Mouse (Mus musculus) liver, adult 2 months (tissue): ENCODE data around the gene Galk2. TPM values are rescaled to one million over a fixed set of nuclear protein-coding genes. Genes with fewer than 3 reads are reported as not detected.

ENCODE experiments used
- DNase-seq: peaks from one replicate; pipeline ENCODE4 v3.0.0-alpha.2; 2011; ENCODE audit warnings: low read depth, low spot score; ENCODE audit errors: extremely low read depth
- H3K27ac ChIP-seq: fragments of 200-500 bp; replicated peaks from 2 replicates; pipeline ENCODE4 v1.5.1; 2012; ENCODE audit warnings: low read depth, mild to moderate bottlenecking, control low read depth, inconsistent platforms, low read length; ENCODE audit not compliant: insufficient read depth
- H3K27me3 ChIP-seq: fragments of 200-500 bp; 2 replicates; pipeline ENCODE4 v1.6.1; 2012; ENCODE audit warnings: mild to moderate bottlenecking, moderate library complexity, low read length, inconsistent platforms; ENCODE audit not compliant: control insufficient read depth, insufficient read depth
- H3K36me3 ChIP-seq: fragments of 200-500 bp; 2 replicates; pipeline ENCODE4 v1.6.1; 2012; ENCODE audit warnings: low read length, inconsistent platforms; ENCODE audit not compliant: control insufficient read depth, insufficient read depth
- H3K4me1 ChIP-seq: fragments of 200-500 bp; 2 replicates; pipeline ENCODE4 v1.6.1; 2011; ENCODE audit warnings: low read length; ENCODE audit not compliant: control insufficient read depth, insufficient read depth
- H3K4me3 ChIP-seq: fragments of 200-500 bp; 2 replicates; pipeline ENCODE4 v1.5.1; 2011; ENCODE audit warnings: low read depth, mild to moderate bottlenecking, control low read depth, low read length, moderate library complexity; ENCODE audit not compliant: insufficient read depth
- H3K79me2 ChIP-seq: fragments of 200-500 bp; 2 replicates; pipeline ENCODE4 v1.6.1; 2012; ENCODE audit warnings: inconsistent platforms, mild to moderate bottlenecking, low read length, moderate library complexity; ENCODE audit not compliant: control insufficient read depth, insufficient read depth
- H3K9ac ChIP-seq: fragments of 200-500 bp; 2 replicates; pipeline ENCODE4 v1.6.1; 2012; ENCODE audit warnings: low read depth, mild to moderate bottlenecking, control low read depth, inconsistent platforms, low read length
- CTCF ChIP-seq: fragments of 200-500 bp; IDR thresholded peaks from 2 replicates; pipeline ENCODE4 v1.5.1; 2011; ENCODE audit warnings: low read depth, low read length, control low read depth
- POLR2A ChIP-seq: fragments of 200-500 bp; IDR thresholded peaks from 2 replicates; pipeline ENCODE4 v1.6.1; 2011; ENCODE audit warnings: low read length, control low read depth; ENCODE audit not compliant: insufficient read depth; ENCODE audit errors: extremely low read depth
- WGBS: fragments of 180-500 bp; shearing (Covaris S2); methylation state at CpG from one replicate; pipeline ENCODE4 v1.1.7; 2018; 5-methylcytosine and 5-hydroxymethylcytosine counted together
- polyA plus RNA-seq: library from polyadenylated mRNA; depleted of rRNA; stranded (reverse); fragments of >200 nt; gene quantifications from 2 replicates; pipeline ENCODE4 v1.2.3, GENCODE M21; 2012
- total RNA-seq: library from RNA; depleted of rRNA; stranded (reverse); fragments of >200 nt; gene quantifications from 2 replicates; pipeline ENCODE4 v1.2.3, GENCODE M21; 2014

Gene Galk2
- total and polyA plus RNA-seq, 2 experiments = 11.8 to 30.4 TPM

DNA sequence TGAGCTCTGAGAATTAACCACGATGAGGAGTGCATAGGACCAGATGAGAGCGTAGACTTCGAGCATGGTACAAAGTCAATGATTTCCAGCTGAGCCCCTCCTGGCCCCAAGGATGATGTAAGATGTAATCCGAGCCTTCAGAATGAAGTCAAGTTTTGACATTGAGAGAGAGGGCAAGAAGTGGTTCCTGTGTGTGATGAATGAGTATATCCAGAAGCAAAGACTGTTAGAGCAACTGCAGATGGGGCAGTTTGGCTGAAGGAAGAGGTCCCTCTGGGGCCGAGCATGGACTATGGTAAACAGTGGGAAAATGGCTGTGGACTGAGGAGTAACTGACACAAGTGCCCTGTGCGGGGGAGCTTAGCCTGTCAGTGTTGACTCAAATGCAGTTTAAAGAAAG lies 114.3 kb downstream of the Galk2 start:
- TF ChIP-seq POLR2A (no peak), CTCF (no peak)
- Histone ChIP-seq H3K4me3 (no peak overlapping the region), H3K4me1 (no peaks in the 10 kb centered on the region), H3K9ac (no peak overlapping the region), H3K27me3 (no peaks in the 10 kb centered on the region), H3K27ac (no peak overlapping the region), H3K36me3 (peaks cover 2% of the 10 kb centered on the region; the same call in 1 of the 2 replicates), H3K79me2 (no peaks in the 10 kb centered on the region)
- WGBS = 84% methylated on average over 6 of the region's 6 CpGs
- DNase-seq = no peak

DNA sequence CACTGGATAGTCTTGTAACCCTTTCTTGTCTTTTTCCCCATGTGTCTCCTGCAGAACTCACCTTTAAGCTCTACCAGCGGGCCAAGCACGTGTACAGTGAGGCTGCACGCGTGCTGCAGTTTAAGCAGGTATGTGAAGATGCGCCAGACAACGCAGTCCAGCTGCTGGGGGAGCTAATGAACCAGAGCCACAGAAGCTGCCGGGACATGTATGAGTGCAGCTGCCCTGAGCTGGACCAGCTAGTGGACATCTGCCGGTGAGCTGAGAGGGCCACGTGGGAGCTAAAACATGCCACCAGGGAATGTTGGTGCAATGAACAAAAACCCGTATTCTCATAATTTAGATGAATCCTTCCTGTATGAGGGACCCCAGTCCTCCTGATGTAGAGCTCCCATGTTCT lies 116.3 kb downstream of the Galk2 start:
- H3K79me2 ChIP-seq = no peaks in the 10 kb centered on the region
- H3K27ac ChIP-seq = no peak overlapping the region
- no peaks in the 10 kb centered on the region for H3K27me3 ChIP-seq
- 97% methylated on average over 10 of the region's 10 CpGs for WGBS
- H3K36me3 ChIP-seq = peaks cover 5% of the 10 kb centered on the region; the same call in 1 of the 2 replicates
- TF ChIP-seq POLR2A (no peak), CTCF (no peak)
- no peak overlapping the region for H3K9ac ChIP-seq
- no peaks in the 10 kb centered on the region for H3K4me1 ChIP-seq
- DNase-seq = no peak
- H3K4me3 ChIP-seq = no peak overlapping the region

DNA sequence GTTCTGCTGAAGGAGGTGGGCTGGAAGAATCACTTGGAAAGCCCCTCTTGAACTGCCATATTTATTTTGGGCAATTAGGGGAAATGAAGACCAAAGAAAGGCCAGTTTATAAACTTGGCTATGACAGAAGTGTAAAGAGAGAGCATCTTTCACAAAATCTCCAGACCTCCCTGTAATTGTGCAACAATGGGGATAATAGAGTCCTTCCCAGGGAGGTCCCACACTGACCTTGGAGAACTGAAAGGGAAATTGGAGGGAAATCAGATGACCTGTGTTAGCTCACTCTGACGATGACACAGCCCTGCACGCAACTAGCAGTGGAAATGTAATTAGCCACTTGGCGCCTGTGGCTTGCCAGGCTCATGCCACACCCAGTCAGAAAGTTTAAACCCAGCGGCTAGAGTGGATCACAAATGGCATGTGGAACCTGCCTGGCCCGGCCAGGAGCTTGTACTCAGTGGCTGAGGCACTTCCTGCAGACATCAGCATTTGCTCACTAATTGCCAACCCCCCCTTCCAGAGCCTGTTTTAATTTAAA lies 117.0 kb downstream of the Galk2 start:
- Histone ChIP-seq H3K36me3 (peaks cover 7% of the 10 kb centered on the region; the same call in 1 of the 2 replicates), H3K79me2 (no peaks in the 10 kb centered on the region), H3K4me3 (no peak overlapping the region), H3K27ac (no peak overlapping the region), H3K4me1 (no peaks in the 10 kb centered on the region), H3K27me3 (no peaks in the 10 kb centered on the region), H3K9ac (no peak overlapping the region)
- TF ChIP-seq CTCF (no peak), POLR2A (no peak)
- no peak for DNase-seq
- WGBS = 77% methylated on average over 5 of the region's 5 CpGs

DNA sequence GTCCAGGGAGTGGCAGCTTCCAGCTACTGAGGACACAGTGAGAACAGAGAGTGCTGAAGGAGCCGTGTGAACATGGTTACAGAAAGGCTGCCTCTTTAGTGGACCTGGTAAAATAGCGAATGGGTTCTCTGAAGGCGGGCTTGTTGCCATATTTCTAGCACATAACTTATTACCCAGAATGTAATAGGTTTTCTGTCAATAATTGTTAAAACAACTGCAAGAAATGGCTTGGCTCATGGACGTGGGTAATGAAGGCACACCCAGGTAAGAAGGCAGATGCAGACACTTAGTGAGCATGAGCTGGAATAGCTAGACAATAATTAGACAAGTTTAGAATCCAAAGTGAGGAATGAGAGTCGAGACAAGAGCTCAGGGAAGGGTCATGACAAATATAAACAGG lies 143.4 kb downstream of the Galk2 start:
- H3K9ac ChIP-seq = no peak overlapping the region
- H3K4me3 ChIP-seq = no peak overlapping the region
- H3K36me3 ChIP-seq = no peaks in the 10 kb centered on the region
- H3K27ac ChIP-seq = no peak overlapping the region
- H3K79me2 ChIP-seq = no peaks in the 10 kb centered on the region
- WGBS = 71% methylated on average over 5 of the region's 5 CpGs
- no peaks in the 10 kb centered on the region for H3K4me1 ChIP-seq
- TF ChIP-seq POLR2A (no peak), CTCF (no peak)
- no peaks in the 10 kb centered on the region for H3K27me3 ChIP-seq
- no peak for DNase-seq

DNA sequence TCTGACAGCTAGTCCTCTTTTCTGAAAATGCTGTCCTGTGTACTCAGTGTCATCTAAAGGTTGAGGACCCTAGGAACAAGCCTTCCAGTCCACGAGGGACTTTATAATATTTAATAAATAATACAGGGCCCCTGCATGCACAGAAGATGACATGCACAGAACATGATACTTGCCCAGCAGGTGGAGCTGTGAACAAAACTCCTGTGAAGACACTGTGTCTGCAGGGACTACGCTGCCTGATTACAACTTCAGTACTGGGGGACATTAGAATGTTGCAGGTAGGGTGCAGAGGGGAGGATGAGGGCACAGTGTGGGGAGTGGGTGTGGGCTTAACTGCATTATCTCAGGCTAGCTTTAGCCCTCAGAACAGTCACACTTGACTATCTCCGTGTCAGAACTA lies 147.2 kb downstream of the Galk2 start:
- Histone ChIP-seq H3K4me1 (no peaks in the 10 kb centered on the region), H3K9ac (no peak overlapping the region), H3K4me3 (no peak overlapping the region), H3K36me3 (no peaks in the 10 kb centered on the region), H3K79me2 (no peaks in the 10 kb centered on the region), H3K27ac (no peak overlapping the region), H3K27me3 (no peaks in the 10 kb centered on the region)
- TF ChIP-seq POLR2A (no peak), CTCF (peak; percentile 56)
- WGBS = 38% methylated on average over 3 of the region's 3 CpGs
- peak; percentile 33 for DNase-seq

DNA sequence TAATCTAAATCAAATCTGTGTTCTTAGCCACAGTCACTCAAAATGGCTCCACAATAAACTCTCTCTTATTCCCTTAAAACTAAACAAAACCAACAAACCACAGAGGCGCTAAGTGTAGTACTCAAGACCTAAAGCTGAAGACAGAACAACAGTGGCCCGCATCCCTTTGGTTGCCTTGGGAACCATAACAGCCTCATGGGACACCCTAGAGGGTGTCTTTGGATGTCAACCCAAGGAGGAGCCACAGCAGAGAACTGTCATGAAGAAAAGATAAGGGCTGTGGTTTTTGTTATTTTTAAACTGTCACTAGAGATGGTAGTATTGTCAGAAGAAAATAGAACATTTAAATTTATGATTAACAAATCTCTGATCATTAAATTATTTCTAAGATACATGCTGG lies 147.8 kb downstream of the Galk2 start:
- H3K4me3 ChIP-seq = no peak overlapping the region
- H3K9ac ChIP-seq = no peak overlapping the region
- H3K79me2 ChIP-seq = no peaks in the 10 kb centered on the region
- no peak overlapping the region for H3K27ac ChIP-seq
- H3K27me3 ChIP-seq = no peaks in the 10 kb centered on the region
- WGBS = 93% methylated on average over 2 of the region's 2 CpGs
- no peaks in the 10 kb centered on the region for H3K4me1 ChIP-seq
- H3K36me3 ChIP-seq = no peaks in the 10 kb centered on the region
- TF ChIP-seq CTCF (no peak), POLR2A (no peak)
- DNase-seq = no peak
